Mouse (Mus musculus): ENCODE measurements around the gene Gm21958. TPM values are rescaled to one million over a fixed set of nuclear protein-coding genes. Genes with fewer than 3 reads are reported as not detected.

The Gm21958 gene
- not detected for total RNA-seq (2021)
- long read RNA-seq, experiment 1: 0 reads
- long read RNA-seq, experiment 2: 0 reads

DNA sequence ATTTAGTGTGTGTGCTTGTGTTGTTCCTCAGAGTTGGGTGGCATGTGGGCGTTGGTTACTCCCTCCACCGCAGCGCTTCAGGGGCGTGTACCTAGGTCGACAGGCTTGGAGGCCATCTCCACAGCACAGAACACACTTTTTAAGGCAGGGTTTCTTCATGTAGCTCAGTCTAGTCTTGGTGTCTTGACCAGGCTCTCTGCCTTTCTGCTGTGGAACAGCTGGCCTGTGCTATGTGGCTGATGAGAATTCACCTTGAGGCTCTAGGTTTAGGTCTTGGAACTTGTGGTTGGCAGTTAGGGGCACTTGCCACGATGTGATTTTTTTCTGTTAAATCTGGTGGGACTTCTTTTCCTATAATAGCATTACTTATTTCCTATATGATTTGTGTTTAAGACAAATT is at the start of gene Gm21958:
TSS of gene Gm21958 (minus strand) at position 101 of the 400 bp plus-strand sequence.
- DNase-seq (ENCODE audit: low spot score in 2 of 2): no peak
- intact Hi-C loops (cut with DNase I): no loop called here

DNA sequence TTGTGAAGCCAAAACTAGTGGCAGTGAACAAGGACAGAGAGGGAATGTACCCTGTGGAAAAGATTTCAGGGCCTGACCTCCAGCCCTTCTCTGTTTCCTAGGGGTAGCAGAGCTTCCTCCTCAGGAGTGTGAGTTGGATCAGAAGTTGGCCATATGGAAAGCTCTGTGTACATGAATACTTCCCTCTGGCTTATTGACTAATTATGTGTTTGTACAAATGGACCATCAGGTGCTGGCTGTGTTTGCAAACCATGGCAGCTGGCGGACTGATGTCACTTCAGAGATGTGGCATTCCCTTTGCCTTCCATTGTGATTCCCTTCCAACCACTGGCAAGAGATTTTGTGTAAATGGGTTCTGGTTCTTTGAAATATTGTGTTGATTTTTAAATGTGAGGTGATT is 47.1 kb upstream of the Gm21958 start:
- DNase-seq (ENCODE audit: low spot score in 2 of 2): no peak
- intact Hi-C loops (cut with DNase I): no loop called here

DNA sequence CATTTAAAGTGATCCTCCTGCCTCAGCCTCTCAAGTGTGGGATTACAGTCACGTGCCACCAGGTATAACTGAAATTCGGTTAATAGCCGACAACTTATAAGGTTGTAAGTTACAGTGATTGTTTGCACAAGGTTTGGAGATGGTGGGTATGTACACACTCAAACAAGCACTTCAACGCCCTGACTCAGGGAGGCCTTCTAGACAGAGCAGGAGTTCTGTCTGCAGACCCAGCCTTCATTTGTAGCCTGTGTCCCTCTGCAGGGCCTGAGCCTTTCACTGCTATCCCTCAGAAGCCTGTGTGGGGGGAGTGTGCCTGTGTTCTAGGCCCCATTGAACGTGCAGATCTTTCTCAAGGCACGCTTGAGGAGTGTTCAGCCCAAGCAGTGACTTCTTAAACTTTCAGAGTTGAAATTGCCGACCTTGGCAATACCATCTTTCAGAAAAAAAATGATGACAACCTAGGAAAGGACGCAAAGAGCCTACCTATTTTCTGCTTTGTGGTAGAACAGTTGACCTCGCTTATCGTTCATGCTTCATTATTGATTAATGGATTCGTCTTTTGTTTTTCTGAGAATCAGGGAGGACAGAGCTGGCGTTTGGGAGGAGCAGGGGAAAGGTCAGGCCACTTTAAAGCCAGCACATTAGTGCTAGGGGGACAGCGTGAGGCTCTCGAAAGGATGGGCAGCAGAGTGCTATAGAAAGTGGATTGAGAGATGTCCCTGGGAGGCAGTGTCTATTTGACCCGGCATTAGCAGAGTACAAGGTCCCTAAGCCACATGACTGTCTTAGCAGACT is 46.4 kb upstream of the Gm21958 start:
- no peak for DNase-seq (ENCODE audit: low spot score in 2 of 2)
- intact Hi-C loops (cut with DNase I): no loop called here

DNA sequence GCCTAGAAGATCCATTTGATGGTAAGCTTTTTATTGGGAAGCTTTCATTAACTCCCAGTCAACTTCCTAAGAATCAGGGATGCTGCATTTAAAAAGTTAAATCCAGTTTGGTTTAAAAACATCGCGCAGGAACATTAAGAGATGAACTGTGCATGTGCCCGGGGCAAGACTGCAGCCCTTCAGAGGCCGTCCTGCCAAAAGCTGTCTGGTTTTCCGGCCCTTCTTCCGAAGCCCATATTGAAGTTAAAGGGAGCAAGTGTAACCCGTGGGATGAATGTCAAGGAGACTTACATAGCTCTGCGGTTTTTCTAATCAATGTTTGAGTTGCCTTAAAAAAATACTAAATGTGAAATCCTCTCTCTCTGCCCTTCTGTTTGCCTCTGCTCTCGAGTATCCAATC is 45.1 kb upstream of the Gm21958 start:
- no peak for DNase-seq (ENCODE audit: low spot score in 2 of 2)
- intact Hi-C loops (cut with DNase I): no loop called here

DNA sequence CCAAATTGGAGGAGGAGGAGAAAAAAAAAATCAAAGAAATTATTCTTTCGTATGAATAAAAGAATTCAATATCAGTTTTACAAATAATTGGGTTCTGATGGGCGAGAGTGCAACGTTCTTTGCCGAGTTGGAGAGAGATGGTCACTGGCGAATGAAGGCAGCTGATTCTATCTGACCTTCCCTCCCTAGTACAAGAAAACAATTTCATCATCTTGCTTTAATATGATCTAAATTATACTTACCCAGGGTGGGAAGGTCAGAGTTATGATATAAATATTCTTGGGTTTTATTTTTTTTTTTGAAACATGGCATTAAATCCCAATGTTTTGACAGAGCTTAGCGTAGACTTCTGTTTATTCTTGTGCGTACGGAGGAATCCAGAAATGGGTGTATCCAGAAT is 43.3 kb upstream of the Gm21958 start:
- no peak for DNase-seq (ENCODE audit: low spot score in 2 of 2)
- intact Hi-C loops (cut with DNase I): no loop called here

DNA sequence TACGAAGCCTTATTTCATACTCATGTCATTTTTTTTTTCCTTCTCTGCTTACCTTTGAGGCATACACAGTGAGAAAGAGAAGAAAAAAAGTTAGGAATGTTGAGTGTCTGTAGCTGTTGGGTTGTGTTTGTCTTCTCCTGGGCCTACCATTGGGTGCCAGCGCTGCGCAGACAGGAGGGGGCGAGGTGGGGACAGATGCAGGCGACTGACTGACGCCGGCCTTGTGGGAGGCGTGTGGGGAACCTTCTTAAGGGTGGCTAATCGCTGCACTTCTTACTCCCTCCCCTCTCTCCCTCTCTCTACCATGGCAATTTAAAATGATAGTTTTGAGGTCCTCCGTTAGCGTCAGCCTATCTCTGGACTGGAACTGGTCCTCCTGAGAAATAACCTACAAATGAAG is 41.9 kb upstream of the Gm21958 start:
- peak; percentile 38 to 48 for DNase-seq (ENCODE audit: low spot score in 2 of 2)
- intact Hi-C loops (cut with DNase I): no loop called here

DNA sequence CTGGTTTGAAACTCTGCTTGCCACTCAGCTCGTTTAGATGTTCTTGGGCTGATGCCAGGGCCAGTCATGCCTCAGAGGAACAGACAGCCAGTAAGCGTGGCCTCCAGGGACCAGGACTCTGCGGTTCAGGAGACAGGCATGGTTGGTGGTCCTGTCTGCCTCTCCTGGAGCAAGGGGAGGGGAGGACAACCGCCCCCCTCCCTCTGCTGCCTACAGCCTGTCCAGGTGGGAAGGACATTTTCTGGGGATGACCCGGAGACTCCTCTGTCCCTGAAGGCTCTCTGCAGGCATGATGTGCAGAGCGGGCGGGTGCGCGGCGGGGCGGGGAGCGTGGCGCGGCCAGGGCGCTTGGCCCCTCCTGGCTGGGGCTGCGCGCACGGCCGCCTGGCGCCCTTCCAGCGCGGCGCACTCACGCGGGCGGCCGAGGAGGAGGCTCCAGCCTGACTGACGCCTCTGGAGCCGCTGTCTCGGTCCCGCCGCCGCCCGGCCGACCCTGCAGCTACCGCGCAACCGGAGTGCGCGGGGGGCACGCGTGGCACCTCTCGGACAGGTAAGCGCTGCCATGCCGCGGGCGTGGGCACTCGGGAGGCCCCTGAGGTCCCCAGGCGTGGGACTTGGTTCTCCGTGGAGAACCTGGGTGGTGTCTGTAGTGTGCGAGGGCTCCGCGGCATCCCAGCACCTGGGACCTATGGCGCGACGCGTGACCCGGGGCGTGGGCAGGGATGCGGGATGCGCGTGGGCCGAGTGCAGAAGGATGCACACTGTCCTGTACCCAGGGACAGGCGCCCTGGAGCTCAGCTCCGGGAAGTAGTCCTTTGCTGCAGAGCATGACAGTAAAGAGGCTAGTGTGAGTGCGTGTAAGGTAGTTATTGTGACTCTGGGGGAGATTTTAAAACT is 41.2 kb upstream of the Gm21958 start, which contains the start of gene Smad9:
TSS of gene Smad9 (plus strand) at position 438 of the 897 bp plus-strand sequence.
- intact Hi-C loops (cut with DNase I): no loop called here
- DNase-seq (ENCODE audit: low spot score in 2 of 2): peak; percentile 64 to 69

DNA sequence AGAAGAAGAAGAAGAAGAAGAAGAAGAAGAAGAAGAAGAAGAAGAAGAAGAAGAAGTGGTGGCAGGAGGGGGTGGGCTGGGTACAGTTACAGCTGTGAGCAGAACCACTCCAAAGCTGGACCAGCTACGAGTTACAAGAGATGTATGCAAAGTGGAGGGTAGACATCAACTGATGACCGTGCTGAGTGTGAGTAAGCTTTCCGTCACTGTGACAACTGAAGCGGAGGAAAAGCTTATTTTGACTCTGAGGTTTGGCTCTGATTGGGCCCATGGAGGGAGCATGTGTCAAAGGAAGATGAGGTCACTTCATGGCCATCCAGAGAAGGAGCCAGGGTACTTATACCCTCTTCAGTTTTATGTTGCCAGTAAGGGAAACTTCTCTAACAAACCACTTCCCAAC is 39.3 kb upstream of the Gm21958 start:
- intact Hi-C loops (cut with DNase I): no loop called here
- no peak for DNase-seq (ENCODE audit: low spot score in 2 of 2)

DNA sequence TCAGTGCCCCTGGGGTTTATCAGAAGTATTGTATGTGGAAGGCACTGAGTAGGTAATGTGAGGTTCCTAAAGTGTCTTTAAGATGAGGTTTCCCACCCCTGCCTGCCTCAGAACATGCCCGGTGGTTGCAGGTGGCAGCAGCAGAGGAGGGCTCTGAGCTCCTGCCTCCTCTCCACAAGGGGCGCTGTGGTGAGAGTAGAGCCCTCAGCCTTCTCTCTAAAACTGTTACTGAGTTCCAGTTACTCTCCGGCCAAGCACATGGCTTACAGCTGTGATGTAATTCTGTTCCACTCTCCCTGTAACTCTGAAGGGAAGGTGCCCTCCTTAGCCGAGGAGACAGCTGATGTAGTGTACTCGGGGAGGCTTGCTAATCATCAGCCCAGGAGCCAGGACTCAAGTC is 31.6 kb upstream of the Gm21958 start:
- intact Hi-C loops (cut with DNase I): no loop called here
- DNase-seq (ENCODE audit: low spot score in 2 of 2): peak; percentile 17 to 43

DNA sequence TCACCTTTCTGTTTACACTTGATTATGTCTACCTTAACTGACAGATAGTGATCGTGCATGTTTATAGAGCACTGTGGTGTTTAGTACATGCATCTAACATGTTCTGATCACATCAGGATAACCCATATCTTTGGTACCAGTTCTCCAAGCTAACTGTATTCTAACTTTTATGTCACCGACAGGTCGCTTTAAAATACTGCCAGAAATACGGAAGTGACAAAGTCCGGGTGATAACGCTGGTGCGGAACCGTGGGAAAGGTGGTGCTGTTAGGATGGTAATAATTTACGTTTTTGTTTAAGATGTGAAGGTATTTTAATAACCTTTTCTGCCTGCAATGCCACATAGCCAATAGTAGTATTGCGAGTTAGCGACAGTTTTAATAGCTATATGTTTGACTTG is 27.8 kb upstream of the Gm21958 start:
- intact Hi-C loops (cut with DNase I): no loop called here
- DNase-seq (ENCODE audit: low spot score in 2 of 2): no peak

DNA sequence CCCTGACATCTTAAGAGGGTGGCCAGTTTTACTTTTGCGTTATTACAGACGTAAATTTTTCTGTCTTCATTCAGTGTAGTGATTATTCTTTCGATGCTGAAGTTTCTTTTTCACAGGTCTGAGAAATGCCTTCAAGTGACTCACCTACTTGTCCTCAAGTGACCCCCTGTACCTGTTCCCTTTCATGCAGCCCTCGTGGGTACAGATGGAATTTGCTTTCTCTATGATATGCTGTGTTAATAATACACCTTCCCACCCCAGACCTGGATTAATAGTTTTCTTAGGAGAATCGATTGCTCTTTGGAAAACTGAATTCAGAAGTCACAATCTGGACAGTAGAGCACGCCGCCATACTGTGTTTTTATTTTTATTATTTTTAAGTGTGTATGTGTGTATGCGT is 23.2 kb upstream of the Gm21958 start:
- DNase-seq (ENCODE audit: low spot score in 2 of 2): no peak
- intact Hi-C loops (cut with DNase I): loop anchor here (5.0 to 10.0 kb wide), 2 partner anchors 60 to 347 kb away; no protein-coding TSS in a partner anchor

DNA sequence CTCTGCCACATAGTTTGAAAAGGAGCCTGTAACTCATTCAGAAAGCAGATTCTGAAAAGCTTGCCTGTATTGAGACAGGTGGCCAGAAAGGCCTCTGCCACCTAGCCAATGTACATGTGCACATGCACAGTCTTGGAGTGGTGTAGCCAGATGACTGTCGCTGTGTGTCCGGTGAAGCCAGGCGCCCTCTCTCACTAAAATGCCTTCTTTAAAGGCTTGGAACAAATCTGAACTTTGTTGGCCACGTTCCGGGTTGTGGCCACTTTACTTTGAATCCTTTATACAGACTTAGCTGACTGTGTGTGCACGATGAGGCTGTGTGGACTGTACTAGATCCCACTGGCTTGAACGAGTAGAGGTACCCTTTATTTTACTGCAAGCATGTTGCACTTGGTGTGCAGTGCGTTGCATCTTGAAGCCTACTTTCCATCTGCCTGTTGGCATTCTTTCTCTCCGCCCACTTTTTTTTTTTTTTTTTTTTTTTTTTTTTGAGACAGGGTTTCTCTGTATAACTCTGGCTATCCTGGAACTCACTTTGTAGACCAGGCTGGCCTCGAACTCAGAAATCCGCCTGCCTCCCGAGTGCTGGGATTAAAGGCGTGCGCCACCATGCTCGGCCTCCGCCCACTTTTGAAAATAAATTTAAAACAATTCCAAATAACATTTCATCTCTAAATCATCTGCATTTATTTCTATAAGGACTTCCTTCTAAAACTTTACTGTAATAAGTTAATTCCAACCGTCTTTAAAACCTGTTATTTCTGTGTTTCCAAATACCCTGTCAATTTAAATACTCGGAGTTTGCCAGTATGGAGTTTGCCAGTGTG is 22.2 kb upstream of the Gm21958 start:
- intact Hi-C loops (cut with DNase I): loop anchor here (5.0 to 10.0 kb wide), 2 partner anchors 61 to 348 kb away; no protein-coding TSS in a partner anchor
- peak; percentile 10 to 26 for DNase-seq (ENCODE audit: low spot score in 2 of 2)

DNA sequence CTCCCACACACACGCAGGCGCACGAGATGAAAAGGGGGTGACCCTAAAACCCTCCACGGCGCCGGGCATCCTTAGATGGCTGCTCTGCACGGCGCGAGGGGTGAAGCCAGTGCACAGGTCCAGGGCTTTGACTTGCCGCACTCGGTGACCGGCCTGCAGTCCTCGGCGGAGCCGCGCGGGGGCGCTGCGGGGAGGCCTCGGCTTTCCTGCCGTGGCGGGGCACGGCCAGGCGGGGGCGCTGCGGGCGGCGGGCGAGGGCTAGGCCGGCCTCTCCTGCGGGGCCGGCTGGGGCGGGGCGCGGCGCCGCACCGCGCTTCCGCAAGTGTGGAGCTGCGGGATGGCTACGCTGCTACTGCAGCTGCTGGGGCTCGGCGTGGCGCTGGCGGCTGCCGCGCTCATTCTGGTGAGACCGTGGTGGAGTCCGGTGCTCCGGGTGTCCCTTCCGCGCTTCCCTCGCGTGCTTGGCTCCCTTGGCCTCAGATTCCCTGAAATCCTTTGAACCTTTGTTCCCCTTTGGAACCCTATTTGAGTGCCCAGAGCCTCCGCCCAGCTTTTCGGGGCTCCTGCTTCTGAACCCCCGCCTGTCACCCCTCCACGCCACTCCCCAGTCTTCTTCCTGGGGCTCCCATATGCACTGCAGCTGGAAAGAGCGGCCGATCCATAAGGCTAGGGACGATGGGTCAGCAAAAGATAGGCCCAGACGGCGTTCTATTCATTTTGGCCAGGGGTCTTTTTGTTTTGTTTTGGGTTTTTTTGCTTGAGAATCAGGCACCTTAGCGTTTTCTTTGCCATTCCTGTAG is 21.3 kb upstream of the Gm21958 start, which contains the start of the genes Exosc8 and Alg5:
TSS of gene Exosc8 (minus strand) at position 147 of the 800 bp plus-strand sequence.
TSS of gene Alg5 (plus strand) at position 293 of the 800 bp plus-strand sequence.
- intact Hi-C loops (cut with DNase I): loop anchor here (5.0 to 10.0 kb wide), 2 partner anchors 62 to 349 kb away; no protein-coding TSS in a partner anchor
- DNase-seq (ENCODE audit: low spot score in 2 of 2): peak; percentile 87 to 89

DNA sequence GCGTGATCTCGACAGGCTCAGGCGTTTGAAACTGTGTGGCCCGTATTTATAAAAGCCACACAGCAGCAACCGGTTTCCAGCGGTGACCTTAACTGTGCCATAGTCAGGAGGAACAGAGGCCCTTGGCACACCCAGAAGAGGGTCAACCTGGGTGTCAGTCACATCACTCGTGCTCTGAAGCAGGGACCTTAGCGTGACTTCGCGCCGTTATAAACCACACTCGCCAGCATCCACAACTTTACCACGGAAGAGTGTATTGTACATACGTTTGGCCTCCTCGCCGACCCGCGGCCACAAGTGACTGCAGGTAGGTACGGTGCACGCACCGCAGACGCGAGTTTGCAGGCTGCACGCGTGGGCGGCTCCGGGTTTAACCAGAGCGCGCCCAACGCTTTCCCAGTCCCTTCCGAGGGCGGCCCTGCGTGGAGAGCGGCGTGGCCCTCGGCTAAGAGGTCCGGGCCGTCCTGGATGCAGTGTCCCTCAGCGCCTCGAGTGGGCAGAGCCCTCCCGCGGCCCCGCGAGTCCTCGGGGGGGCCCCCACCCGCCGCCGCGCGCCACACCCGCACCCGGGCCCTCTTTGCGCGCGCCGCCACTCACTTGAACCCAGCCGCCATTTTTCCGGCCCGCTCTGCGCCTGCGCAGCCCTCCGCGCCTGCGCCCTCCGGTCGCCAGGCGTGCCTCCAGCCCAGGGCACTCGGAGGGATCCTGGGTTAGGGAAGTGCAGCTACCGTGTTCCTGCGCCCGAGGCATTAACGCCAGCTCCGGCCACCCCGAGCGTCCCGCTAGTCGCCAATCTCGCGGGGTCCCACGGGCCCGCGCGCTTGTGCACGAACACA is 20.5 kb upstream of the Gm21958 start:
- intact Hi-C loops (cut with DNase I): loop anchor here (5.0 to 10.0 kb wide), 2 partner anchors 63 to 350 kb away; no protein-coding TSS in a partner anchor
- DNase-seq (ENCODE audit: low spot score in 2 of 2): peak; percentile 90 to 93

DNA sequence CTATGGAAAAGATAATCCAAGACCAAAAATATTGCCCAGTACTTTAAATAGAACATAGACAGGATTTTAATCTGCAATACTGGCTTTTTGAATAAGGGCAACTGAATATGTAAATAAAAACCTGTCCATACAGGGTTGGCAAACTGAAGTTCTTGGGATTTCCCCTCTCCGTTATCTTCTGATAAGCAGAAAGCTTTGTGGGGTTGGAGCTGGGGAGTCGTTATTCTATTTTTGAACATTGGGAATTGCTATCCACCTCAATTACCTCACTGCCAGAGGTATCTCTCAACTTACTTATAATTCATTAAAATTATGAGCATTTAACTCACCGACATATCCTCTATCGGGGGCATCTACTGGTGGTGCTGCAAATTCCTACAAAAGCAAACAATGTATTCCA is 18.2 kb upstream of the Gm21958 start:
- intact Hi-C loops (cut with DNase I): loop anchor here (10.0 kb wide), 1 partner anchor 352 kb away; no protein-coding TSS in a partner anchor
- DNase-seq (ENCODE audit: low spot score in 2 of 2): no peak

DNA sequence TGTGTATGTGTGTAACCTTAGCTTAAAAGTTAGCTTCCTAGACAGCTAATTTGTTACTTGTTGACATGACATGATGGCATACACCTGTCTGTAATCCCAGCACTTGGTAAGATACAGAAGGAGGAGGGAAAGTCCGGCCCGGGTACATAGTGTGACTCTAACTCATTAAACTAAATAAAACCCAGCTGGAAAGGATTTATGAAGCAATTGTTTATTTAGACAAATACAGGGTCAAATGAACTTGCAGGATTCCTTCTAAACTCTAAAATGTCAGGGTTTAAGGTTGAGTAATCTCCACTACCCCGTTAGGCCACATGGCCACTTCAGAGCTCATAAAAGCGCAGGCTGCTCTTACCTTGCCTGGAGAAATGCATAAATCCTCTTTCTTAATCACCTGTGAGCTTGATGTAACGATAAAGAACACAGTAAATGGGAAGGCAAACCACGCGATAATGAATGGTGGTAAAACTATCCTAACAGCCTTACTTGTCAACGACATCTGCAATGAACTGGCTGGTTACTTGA is 17.5 kb upstream of the Gm21958 start:
- intact Hi-C loops (cut with DNase I): loop anchor here (10.0 kb wide), 1 partner anchor 353 kb away; no protein-coding TSS in a partner anchor
- DNase-seq (ENCODE audit: low spot score in 2 of 2): no peak

DNA sequence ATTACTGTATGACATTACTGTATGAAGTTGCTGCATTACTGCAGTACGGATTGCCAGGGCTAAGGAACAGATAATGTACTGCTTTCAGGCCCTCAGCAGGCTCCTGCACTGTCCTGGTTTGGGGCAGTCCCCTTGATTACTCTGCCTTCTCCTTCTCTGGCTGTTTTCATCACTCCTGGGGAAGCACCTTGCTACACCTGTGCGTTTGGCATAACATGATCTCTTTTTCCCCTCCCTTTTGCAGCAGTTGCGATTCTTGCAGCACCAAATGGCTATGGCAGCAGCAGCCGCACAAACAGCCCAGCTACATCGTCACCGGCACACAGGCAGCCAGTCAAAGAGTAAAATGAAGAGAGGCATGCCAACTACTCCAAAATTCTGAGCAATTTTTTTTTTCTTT is 13.9 kb upstream of the Gm21958 start:
- intact Hi-C loops (cut with DNase I): no loop called here

More for the DNA sequence above, 13.9 kb upstream of the Gm21958 start:
- DNase-seq (ENCODE audit: low spot score in 2 of 2): no peak
